Mouse (Mus musculus): ENCODE data around the gene Lrrc36. TPM values are rescaled to one million over a fixed set of nuclear protein-coding genes. Genes with fewer than 3 reads are reported as not detected.

Lrrc36 gene
- total and polyA plus RNA-seq, 2 experiments from 2014 or later = 0.93 to 0.99 TPM

- DNase-seq (ENCODE audit: low spot score) = no peak
- Histone ChIP-seq H3K9ac (replicated peaks; ENCODE audit: low read length, poor library complexity, severe bottlenecking) (no peak overlapping the region), H3K27me3 (ENCODE audit: insufficient read depth, low read length) (no peaks in the 10 kb centered on the region), H3K4me3 (ENCODE audit: low read depth, low read length) (no peak overlapping the region), H3K4me2 (ENCODE audit: low read depth, low read length, poor library complexity, severe bottlenecking) (no peak overlapping the region), H3K9me3 (ENCODE audit: low read length) (no peaks in the 10 kb centered on the region), H3K36me3 (ENCODE audit: insufficient read depth, low read length) (no peaks in the 10 kb centered on the region), H3K4me1 (ENCODE audit: insufficient read depth, low read length) (no peaks in the 10 kb centered on the region), H3K27ac (ENCODE audit: low read depth, low read length) (no peak overlapping the region)
- no peak for ATAC-seq (ENCODE audit: low FRiP score)
- no peak for TF ChIP-seq CTCF (IDR thresholded peaks at IDR 0.05)
- 85% methylated on average over 12 of the region's 12 CpGs for WGBS
These were observed 33.1 kb upstream of the Lrrc36 start for GRCm38 (mm10) chr8:105380308-105380707.

- Histone ChIP-seq H3K27me3 (ENCODE audit: insufficient read depth, low read length) (no peaks in the 10 kb centered on the region), H3K27ac (ENCODE audit: low read depth, low read length) (no peak overlapping the region), H3K9ac (replicated peaks; ENCODE audit: low read length, poor library complexity, severe bottlenecking) (no peak overlapping the region), H3K4me1 (ENCODE audit: insufficient read depth, low read length) (no peaks in the 10 kb centered on the region), H3K4me2 (ENCODE audit: low read depth, low read length, poor library complexity, severe bottlenecking) (no peak overlapping the region), H3K4me3 (ENCODE audit: low read depth, low read length) (no peak overlapping the region), H3K9me3 (ENCODE audit: low read length) (no peaks in the 10 kb centered on the region), H3K36me3 (ENCODE audit: insufficient read depth, low read length) (no peaks in the 10 kb centered on the region)
- no peak for TF ChIP-seq CTCF (IDR thresholded peaks at IDR 0.05)
- DNase-seq (ENCODE audit: low spot score) (no peak), ATAC-seq (ENCODE audit: low FRiP score) (no peak)
- WGBS = 100% methylated on average over 2 of the region's 2 CpGs
These were observed 29.3 kb upstream of the Lrrc36 start for GRCm38 (mm10) chr8:105384070-105384469.

- DNase-seq (ENCODE audit: low spot score) (no peak), ATAC-seq (ENCODE audit: low FRiP score) (no peak)
- no peaks in the 10 kb centered on the region for H3K36me3 ChIP-seq (ENCODE audit: insufficient read depth, low read length)
- no peaks in the 10 kb centered on the region for H3K9me3 ChIP-seq (ENCODE audit: low read length)
- H3K27me3 ChIP-seq (ENCODE audit: insufficient read depth, low read length) = no peaks in the 10 kb centered on the region
- H3K4me3 ChIP-seq (ENCODE audit: low read depth, low read length) = no peak overlapping the region
- no peak overlapping the region for H3K27ac ChIP-seq (ENCODE audit: low read depth, low read length)
- no peak for TF ChIP-seq CTCF (IDR thresholded peaks at IDR 0.05)
- H3K9ac ChIP-seq (replicated peaks; ENCODE audit: low read length, poor library complexity, severe bottlenecking) = no peak overlapping the region
- no peak overlapping the region for H3K4me2 ChIP-seq (ENCODE audit: low read depth, low read length, poor library complexity, severe bottlenecking)
- H3K4me1 ChIP-seq (ENCODE audit: insufficient read depth, low read length) = no peaks in the 10 kb centered on the region
- 77% methylated on average over 1 of the region's 1 CpGs for WGBS
These were observed 26.2 kb upstream of the Lrrc36 start for GRCm38 (mm10) chr8:105387151-105387550.

GRCm38 (mm10) chr8:105389096-105389495 lies 24.3 kb upstream of the Lrrc36 start:
- TF ChIP-seq CTCF (IDR thresholded peaks at IDR 0.05) = no peak
- Histone ChIP-seq H3K9me3 (ENCODE audit: low read length) (no peaks in the 10 kb centered on the region), H3K27me3 (ENCODE audit: insufficient read depth, low read length) (no peaks in the 10 kb centered on the region), H3K36me3 (ENCODE audit: insufficient read depth, low read length) (no peaks in the 10 kb centered on the region), H3K4me1 (ENCODE audit: insufficient read depth, low read length) (no peaks in the 10 kb centered on the region), H3K9ac (replicated peaks; ENCODE audit: low read length, poor library complexity, severe bottlenecking) (no peak overlapping the region), H3K4me3 (ENCODE audit: low read depth, low read length) (no peak overlapping the region), H3K4me2 (ENCODE audit: low read depth, low read length, poor library complexity, severe bottlenecking) (no peak overlapping the region), H3K27ac (ENCODE audit: low read depth, low read length) (no peak overlapping the region)
- no peak for DNase-seq (ENCODE audit: low spot score)
- 84% methylated on average over 6 of the region's 6 CpGs for WGBS
- ATAC-seq (ENCODE audit: low FRiP score) = no peak

GRCm38 (mm10) chr8:105393089-105393787 lies 20.1 kb upstream of the Lrrc36 start:
- 95% methylated on average over 12 of the region's 12 CpGs for WGBS
- ATAC-seq (ENCODE audit: low FRiP score) (no peak), DNase-seq (ENCODE audit: low spot score) (no peak)
- TF ChIP-seq CTCF (IDR thresholded peaks at IDR 0.05) = no peak
- Histone ChIP-seq H3K4me1 (ENCODE audit: insufficient read depth, low read length) (no peaks in the 10 kb centered on the region), H3K9ac (replicated peaks; ENCODE audit: low read length, poor library complexity, severe bottlenecking) (no peak overlapping the region), H3K4me2 (ENCODE audit: low read depth, low read length, poor library complexity, severe bottlenecking) (no peak overlapping the region), H3K36me3 (ENCODE audit: insufficient read depth, low read length) (no peaks in the 10 kb centered on the region), H3K27ac (ENCODE audit: low read depth, low read length) (no peak overlapping the region), H3K27me3 (ENCODE audit: insufficient read depth, low read length) (no peaks in the 10 kb centered on the region), H3K4me3 (ENCODE audit: low read depth, low read length) (no peak overlapping the region), H3K9me3 (ENCODE audit: low read length) (no peaks in the 10 kb centered on the region)

GRCm38 (mm10) chr8:105393915-105394314 lies 19.5 kb upstream of the Lrrc36 start:
- H3K4me1 ChIP-seq (ENCODE audit: insufficient read depth, low read length) = no peaks in the 10 kb centered on the region
- ATAC-seq (ENCODE audit: low FRiP score) (no peak), DNase-seq (ENCODE audit: low spot score) (no peak)
- no peak for TF ChIP-seq CTCF (IDR thresholded peaks at IDR 0.05)
- WGBS = 74% methylated on average over 7 of the region's 7 CpGs
- H3K4me3 ChIP-seq (ENCODE audit: low read depth, low read length) = no peak overlapping the region
- no peak overlapping the region for H3K9ac ChIP-seq (replicated peaks; ENCODE audit: low read length, poor library complexity, severe bottlenecking)
- no peak overlapping the region for H3K27ac ChIP-seq (ENCODE audit: low read depth, low read length)
- no peak overlapping the region for H3K4me2 ChIP-seq (ENCODE audit: low read depth, low read length, poor library complexity, severe bottlenecking)
- H3K36me3 ChIP-seq (ENCODE audit: insufficient read depth, low read length) = no peaks in the 10 kb centered on the region
- no peaks in the 10 kb centered on the region for H3K27me3 ChIP-seq (ENCODE audit: insufficient read depth, low read length)
- H3K9me3 ChIP-seq (ENCODE audit: low read length) = no peaks in the 10 kb centered on the region

Measured in midbrain, postnatal 0 days (tissue).